Mouse (Mus musculus) left cerebral cortex, adult 11 months (tissue): ENCODE results near the gene Tut7.
"Not testable (repeated sequence)": the region's sequence is repeated elsewhere in the genome, so short reads cannot be mapped to it uniquely, and the experiment has no call there.

Experiments
- DNase-seq: peaks from one replicate; pipeline ENCODE4 v3.0.0; 2022; ENCODE audit warnings: low spot score

Gene Tut7

DNA sequence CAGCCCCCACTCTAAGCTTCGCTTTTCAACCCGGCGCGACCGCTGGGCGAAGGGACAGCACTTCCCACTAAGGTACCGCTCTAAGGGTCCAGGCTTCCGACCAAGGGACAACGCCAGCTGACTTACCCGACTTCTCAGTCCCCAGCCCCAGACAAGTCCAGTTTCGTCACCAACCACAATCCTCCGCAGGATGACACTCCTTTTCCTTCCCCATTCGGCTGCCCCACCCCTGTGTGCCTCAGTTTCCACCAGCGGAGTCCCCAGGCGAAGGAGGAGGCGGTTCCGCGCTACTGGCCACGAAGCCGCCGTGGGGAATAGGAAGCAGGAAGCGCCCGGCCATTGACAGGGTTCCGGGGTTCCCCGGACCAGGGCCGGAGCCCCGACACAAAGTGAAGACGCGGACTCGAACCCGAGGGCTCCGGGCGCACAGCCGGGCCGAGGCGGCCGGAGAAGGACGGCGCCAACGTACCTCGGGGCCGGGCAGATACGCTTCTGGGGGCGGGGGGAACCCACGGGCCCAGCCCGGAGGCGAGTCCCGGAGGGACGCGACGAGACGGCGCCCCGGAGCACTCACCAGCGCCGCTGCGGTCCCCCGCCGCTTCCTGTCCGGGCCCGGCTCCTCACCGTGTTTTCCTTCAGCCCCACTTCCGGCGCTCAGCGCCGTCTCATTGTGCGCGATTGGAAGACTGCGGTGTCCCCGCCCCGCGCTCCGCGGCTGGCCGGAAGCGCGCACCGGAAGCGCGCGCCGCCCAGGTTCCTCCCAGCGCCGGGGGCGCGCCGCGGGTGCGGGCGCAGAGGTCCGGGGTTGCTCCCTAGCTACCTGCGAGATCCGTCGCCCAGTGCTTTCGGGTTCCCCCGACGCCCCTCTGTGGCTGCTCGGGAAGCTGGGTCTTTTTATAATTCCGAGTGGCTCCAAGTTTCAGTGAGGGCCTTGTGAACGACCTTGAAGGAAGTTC, at the start of gene Tut7:
Tut7 (minus strand) TSS at position 641 of the 956 bp plus-strand sequence.
- DNase-seq, result peak; percentile 85

DNA sequence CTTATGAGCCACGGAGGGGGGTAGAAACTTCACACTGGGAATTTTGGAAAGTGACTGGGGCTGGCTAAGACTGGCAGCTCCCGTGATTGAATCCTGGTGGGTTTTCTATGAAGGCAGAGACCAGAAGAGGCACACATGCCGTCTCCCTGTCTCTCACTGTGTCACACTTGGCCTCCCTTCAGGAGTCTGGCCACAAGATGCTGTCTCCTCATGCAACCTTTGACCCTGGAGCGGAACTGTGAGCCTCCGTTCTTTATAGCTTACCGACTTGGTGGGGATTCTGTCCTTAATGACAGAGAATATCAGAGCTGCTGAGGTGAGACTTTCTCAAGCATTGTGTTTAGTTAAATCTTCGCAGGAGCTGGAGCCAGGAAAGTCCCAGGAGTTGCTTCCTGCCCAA, 49.5 kb upstream of the Tut7 start:
- DNase-seq, result no peak

DNA sequence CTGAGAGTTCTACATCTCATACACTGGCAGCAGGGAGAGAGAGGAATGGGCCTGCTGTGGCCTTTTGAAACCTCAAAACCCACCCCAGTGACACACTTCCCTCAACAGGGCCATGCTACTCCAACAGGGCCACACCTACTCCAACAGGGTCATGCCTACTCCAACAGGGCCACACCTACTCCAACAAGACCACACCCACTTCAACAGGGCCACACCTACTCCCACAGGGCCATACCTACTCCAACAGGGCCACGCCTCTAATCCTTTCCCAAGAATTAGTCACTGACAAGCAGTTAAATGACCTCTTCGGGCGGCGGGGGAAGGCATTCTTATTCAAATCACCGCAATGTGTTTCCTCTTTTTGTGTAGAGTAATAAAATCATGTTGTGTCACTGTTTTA, 47.1 kb upstream of the Tut7 start:
- no peak for DNase-seq

DNA sequence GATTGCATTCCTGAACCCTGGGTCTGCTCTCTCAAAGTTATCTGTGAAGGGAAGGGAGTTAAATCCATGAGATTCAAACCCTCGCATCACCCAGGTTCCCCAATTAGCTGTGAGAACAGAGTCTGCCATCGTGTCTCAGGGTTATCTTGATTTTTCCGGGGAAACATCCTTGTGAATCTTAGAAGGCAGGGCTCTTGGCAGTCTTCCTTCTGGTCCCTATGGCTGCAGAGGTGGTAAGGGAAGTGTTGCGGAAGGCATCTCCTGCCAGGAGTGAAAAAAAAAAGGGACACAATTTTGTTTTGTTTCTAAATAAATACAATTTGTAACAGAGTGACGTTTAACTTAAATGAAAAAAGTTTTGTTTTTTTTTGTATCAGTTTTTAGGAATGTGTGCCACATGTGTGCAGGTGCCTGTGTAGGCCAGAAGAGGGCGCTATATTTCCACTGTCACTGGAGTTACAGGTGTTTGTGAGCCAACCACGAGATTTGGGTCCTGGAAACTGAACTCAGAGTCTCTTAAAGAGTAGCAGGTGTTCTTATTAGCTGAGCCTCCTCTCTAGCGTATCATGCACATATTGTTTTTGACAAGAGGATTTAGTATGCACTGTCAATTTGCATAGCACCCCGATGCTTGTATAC, 45.2 kb upstream of the Tut7 start:
- no peak for DNase-seq

DNA sequence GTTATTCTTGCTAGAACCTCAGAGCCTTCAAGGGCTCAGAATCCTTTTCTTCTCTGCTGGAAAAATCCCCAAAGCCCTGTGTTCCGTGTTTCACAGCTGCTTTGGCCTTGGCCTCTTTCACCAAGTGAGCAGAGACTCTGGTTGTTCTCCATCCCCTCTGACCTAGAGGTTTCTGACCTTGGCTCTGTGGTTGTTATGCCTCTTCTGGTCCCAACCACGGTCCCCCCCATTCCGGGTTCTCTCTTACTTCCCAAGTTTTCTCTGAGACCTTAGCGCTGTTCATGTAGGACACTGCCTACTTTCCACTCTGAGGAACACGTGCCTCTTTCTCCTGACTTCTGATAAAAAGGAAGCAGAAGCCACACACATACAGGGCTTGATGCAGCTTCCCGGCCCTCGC, 44.2 kb upstream of the Tut7 start:
- no peak for DNase-seq

DNA sequence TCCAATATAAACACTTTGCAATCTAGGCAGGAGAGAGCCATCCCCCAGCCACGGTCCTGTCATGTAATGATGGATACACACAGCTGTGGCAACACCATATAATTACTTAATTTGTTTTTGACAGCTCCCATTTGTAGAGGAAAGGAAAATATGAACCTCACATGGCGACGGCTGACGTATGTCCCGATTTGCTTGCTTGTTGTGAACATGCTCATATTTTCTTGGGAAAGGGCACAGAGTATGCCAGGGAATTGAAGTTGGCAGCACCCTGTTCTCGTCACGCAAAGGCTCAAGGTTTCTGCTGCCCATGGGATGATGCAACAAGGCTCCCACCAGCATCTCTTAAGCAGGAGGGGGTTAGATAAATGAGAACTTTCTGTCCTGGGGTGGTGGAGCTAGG, 36.6 kb upstream of the Tut7 start:
- DNase-seq, result no peak

DNA sequence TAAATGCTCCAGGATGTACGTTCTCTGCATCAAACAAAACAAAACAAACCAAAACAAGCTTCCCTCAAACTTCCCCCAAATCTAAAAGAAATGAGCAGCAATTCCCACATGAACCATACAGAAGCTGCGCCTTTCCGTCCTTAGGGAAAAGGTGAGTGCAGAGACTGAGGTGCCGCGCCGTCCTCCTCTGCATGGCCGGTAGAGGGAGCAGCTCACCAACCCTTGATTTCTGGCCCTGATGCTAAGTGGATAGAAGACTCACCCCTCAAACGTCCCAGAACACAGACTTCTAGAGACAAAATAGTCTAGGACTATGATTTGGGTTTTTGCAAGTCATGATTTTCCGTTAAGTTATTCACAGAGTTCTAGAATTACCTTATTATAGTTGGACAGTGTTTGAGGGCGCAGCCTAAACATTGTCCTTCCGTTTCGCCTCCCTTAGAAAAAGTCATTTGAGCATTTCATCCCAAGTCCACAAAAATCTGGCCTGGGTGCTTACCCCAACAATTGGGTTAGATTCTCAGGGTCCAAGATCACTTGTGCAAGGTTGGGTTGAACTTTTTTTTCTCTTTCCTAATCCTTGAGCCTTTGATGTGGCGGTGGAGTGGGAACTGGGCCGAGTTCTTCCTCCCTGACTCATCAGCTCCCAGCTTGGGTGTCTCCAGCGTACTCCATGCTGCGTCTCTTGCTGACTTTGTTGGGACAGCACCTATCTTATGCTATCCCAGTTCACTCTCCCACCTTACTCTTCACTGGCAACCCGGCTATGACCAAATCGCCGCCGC, 33.5 kb upstream of the Tut7 start:
- no peak for DNase-seq

DNA sequence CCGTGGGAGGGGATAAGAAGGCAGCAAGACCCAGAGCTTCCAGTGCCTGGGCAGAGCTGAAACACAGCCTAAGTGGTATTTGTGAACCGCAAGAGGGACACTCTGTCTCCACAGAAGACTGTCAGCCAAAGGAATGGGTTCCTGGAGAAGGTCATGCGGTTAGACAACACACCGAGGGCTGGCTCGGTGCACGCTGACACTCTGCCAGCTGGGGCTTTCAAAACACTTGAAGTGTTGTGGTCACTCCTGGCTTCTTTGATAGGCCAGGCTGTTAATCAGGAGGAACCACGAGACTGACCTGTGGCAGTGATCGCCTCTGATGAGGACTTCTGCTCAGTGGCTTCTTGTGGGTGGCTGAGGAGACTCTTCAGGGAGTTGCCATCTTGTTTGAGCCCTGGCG, 30.5 kb upstream of the Tut7 start:
- DNase-seq, result no peak

DNA sequence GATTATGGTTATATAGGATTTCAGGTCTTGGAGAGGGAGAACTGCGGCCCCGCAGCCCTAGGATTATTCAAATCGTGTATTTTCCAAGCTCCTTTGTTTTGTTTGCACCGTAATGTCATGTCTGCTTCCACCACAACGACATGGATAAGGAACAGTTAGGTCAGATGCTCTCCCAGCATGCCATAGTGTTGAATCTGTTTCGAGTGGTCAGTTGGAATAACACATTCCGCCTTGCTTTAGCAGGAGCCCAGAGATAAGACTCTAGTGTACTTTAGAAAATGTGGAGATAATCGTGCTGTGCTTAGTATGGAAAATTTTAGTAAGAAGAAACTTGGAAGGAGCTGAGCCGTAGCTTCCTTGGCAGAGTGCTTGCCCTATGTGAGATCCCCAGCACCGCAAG, 27.4 kb upstream of the Tut7 start:
- no peak for DNase-seq

DNA sequence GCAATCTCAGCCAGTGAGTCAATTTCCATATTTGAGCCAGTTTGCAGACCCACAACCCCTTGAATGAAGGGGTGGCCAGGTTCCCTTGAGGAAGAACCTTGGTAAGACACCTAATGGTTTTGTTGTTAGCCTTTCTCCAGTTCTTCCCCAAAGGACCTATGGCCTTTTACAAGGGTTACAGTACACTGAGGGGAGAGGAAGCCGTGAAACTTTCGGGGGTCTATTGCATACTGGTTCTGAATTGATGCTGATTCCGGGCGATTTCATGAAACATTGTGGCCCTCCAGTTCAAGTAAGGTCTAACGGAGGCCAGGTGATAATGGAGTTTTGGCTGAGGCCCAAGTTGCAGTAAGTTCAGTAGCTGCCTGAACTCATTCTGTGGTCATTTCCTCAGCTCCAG, 21.7 kb upstream of the Tut7 start:
- DNase-seq, result no peak

DNA sequence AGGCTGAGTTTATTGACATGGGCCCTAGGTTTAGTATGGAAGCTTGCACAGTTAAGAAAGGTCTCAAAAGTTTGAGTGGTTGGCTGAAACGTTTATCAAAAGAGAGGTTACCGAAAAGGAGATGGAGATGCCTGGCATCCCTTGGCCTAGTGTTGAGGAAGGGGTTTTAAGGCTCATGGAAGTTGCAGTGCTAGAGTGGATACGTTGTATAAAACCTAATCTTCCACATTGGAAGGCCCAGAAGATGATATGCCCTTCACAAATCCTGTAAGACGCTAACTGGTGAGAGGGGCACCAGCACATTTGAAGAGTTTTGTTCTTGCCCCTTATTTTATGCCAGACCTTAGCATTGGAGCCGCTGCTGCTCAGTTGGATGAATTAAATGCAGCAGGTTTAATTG, 21.0 kb upstream of the Tut7 start:
- DNase-seq, result no peak

DNA sequence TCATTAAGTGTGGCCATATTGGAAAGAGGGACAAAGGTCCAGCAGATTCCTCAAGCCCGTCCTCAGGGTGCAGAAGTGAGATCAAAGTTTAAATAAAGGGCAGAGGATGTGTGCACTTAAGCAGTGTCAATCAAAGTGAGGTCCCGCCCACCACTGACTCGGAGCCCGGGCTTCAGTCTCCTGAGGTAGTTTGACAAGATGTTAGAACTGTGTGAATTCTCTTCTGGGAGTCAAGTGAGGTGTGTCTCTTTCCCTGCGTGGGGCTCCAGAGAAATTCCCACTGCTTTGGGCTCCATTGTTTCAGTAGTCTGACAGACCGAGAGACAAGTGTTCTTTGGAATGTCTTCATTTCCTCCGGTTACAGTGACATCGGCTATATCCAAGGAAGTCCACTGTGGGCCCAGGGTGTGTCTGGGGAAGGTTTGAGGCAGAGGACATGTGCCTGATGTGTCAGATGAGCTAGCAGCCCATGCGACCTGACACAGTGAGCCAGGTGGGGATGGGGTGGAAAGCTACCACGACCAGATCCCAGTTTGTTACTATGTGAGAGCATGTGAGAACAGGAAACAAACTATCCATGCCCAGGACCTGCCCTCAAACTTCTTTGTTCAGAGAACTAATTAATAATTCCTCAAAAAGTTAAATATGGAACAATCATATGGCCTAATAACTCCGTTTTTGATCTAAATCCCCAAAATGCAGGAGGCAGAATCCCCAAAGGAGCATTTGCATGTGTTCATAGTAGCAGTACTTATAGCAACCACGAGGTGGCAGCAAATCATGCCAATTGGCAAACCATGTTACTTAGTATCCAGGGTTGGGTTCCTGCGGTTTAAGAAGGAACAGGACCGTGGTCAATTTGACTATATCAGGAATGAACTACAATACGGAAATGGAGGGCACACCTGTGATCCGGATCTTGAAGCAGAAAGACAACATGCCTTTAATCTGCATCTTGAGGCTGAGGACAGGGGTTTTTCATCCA, 19.6 kb upstream of the Tut7 start:
- DNase-seq, result peak; percentile 64

DNA sequence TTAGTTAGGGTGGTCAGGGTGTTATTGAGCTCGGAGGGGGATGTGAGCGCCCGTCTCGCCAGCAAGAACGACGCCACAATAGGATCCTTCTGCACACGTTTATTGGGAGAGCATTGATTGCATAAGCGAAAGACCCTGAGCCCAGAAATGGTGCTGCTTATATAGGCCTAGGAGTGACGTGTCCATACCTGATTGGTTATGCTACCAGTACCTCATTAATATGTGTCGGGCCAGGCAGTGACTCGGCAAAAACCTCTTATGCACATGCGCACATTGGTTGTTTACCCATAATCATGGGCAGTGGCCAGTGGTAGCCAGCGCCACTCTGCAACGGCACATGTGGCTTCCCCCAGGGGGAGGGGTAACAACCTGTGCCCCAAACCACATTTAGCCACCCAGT, 18.8 kb upstream of the Tut7 start:
- not testable (repeated sequence) for DNase-seq

DNA sequence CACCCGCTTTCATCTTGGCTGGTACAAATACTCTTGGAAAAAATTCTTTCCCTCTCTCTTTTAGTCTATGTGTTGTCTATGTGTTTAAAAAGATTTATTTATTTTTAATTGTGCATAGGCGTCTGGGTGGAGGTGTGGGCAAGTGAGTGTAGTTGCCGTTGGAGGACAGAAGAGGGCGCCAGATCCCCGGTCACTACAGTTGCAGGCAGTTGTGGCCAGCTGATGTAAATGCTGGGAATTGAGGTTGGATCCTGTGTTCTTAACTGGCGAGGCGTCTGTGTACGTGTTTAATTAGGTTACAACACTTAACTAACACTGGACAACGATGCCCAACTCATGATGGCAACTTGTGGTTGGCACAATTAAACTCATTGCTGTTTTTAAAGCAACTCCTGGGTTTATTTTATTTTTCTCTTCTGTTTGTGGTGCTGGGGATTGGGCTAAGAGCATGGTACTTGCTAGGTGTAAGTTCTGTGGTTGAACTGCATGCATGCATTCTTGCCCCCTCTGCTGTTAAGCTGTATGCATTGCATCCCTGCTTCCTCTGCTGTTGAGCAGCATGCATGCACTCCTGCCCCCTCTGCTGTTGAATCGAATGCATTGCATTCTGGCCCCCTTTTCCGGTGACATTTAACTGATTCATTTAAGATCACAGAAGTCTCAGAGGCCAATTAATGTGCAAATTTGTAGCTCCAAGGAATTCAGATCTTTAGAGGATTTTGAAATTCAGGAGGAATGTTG, 17.7 kb upstream of the Tut7 start:
- DNase-seq, result peak; percentile 88

DNA sequence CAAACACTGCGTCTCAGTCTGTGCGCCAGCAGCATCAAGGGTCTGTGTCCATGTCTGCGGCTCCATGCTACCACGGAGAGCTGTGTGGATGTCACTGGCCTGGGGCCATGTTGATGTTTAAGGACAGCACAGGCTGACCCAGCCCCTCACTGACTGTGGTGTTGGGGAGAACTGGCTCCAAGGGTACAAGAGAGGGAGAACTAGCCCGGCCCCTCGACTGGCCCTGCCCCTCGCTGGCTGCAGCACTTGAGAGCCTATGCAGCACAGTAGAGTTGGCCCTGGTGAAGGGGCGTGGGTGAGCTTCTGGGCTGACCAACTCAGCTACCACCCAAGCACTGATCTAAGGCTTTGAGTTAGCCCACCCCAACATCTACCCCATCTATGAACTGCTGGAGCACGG, 16.4 kb upstream of the Tut7 start:
- DNase-seq, result no peak

DNA sequence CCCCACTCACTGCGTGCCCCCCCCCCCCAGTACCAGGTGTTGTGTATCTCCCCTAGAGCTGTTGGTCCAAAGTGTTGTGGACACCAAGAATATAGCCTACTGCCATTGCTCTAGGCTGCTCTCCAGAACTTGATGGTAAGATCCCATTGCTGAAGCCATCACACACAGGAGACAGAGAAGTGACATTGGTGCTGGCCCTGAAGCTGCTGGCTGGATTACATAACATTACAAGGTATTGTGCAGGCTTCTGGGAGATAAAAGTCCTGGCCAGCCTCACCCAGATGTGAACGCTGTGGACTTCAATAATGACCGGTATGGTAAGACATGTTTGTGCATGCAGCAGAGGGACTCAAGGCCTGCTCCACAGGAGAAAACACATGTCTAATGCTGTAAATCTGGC, 15.5 kb upstream of the Tut7 start:
- no peak for DNase-seq

DNA sequence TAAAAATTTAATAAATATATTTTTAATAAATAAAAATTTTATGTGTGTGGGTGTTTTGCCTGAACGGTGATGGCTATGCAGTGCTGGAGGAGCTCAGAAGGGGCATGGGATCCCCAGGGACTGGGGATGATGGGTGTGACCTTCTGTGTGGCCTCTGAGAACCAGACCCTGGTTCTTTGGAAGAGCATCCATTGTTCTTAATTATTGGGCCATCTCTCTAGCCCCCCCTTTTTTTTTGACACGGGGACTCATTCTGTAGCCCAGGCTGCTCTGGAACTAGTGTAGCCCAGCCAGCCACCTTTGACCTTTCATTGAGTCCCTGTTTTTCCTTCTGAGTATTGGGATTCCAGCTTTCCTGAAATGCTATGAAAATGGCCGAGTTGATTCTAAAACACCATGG, 13.9 kb upstream of the Tut7 start:
- DNase-seq, result no peak

DNA sequence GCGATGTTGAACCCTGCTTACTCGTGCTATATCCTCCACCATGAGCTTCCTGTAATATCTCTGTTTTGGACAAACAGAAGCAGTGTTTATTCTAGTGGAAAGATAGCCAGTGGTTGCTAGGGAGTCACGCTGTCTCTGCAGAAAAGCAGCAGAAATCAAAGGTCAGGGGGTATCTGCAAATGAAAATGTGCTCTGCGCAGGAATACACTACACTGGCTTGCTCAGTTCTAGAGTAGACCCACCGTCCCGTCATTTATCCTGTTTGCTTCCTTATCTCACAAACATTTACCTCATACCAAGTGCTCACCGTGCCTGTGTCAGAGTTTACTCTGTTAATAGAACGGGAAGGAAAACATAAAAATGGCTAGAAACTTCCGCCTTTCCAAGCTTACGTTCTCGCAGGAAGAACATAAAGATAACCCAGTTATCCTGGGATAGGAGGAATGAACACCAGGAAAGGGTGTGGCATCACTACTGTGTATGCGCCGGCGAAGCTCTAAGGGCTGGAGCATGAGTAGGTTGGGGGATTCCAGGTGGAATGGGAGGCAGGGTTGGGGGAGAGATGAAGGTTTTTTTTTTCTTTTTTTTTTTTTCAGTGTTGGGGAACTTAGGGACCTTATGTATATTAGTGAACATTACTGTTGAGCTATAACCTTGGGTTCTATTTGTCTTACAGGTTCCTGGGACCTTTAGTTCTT, 13.3 kb upstream of the Tut7 start:
- DNase-seq, result no peak

DNA sequence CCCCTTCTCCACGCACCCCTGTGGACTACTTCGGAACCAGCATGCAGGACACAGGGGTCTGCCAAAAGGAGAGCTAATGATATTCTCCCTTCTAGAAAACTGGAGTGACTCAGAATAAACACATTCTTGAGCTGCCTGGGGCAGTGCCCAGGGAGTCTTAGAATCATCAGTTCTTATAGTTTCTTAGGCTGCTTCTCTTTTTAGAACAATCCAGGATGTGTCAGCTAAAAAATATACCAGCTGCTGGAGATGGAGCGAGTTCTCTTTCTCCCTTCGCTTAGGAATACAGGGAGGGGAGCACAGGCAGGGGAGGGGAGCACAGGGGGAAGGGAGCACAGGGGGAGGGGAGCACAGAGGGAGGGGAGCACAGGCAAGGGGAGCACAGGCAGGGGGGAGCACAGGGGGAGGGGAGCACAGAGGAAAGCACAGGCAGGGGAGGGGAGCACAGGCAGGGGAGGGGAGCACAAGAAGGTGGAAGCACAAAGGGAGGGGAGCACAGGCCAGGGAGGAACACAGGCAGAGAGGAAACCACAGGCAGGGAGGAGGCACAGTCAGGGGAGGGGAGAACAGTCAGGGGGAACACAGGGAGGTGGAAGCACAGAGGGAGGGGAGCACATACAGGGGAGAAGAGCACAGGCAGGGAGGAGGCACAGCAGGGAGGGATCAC, 12.0 kb upstream of the Tut7 start:
- peak; percentile 58 for DNase-seq

DNA sequence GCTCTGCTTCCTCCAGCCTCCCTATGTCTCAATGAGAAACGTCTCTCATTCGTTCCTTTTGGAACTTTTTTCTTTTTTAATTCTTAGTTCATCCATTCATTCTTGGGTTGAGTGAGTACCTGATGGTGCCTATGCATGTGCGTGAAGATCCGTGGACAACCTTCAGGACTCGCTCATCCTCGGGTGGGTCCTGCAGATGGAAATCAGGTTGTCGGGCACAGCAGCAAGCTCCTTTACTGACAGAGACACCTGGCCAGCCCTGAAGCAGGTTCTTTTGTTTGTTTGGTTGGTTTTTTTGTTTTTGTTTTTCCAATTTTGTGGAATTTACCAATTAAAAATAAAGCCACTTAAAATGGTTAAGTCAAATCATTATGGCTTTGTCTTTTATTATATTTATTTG, 9.9 kb upstream of the Tut7 start:
- DNase-seq, result no peak
